Mouse (Mus musculus): Measurements from ENCODE around the gene H6pd. TPM values are rescaled to one million over a fixed set of nuclear protein-coding genes. Genes with fewer than 3 reads are reported as not detected.

The H6pd gene
- polyA plus RNA-seq, 1 experiment: 7.3 TPM

DNA sequence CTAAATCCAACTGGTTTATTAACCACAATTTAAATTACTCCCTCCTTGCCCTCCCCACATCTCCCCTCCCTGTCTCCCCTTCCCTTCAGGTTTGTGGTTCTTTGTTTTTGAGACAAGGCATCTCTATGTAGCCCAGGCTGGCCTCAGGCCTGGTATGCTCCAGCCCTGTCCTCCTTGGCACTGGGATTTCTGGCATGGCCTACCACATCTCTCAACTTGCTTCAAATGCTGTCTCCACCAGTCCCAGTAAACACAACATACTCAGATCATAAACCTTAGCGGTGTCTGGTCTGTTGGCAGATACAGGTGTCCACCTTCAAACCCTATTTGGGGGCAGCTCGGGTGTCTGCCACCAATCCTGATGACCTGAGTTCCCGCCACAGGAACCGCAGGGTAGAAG lies 5.2 kb downstream of the H6pd start:
- no peak overlapping the region for H3K4me3 ChIP-seq (ENCODE audit: control insufficient read depth, low read depth, low read length)
- H3K27ac ChIP-seq (ENCODE audit: control insufficient read depth, insufficient read depth, low read depth, low read length): peak overlapping the region; percentile 58; the same call in 1 of the 2 replicates
- H3K27me3 ChIP-seq (ENCODE audit: control insufficient read depth, insufficient read depth, low read length): no peaks in the 10 kb centered on the region
- no peaks in the 10 kb centered on the region for H3K36me3 ChIP-seq (ENCODE audit: control insufficient read depth, insufficient read depth, low read length)
- H3K4me1 ChIP-seq (ENCODE audit: control insufficient read depth, insufficient read depth, low read length): peaks cover 5% of the 10 kb centered on the region; the same call in 1 of the 2 replicates
- TF ChIP-seq CTCF (IDR thresholded peaks at IDR 0.05; ENCODE audit: control insufficient read depth, insufficient read depth, insufficient replicate concordance, low read depth, low read length): no peak

DNA sequence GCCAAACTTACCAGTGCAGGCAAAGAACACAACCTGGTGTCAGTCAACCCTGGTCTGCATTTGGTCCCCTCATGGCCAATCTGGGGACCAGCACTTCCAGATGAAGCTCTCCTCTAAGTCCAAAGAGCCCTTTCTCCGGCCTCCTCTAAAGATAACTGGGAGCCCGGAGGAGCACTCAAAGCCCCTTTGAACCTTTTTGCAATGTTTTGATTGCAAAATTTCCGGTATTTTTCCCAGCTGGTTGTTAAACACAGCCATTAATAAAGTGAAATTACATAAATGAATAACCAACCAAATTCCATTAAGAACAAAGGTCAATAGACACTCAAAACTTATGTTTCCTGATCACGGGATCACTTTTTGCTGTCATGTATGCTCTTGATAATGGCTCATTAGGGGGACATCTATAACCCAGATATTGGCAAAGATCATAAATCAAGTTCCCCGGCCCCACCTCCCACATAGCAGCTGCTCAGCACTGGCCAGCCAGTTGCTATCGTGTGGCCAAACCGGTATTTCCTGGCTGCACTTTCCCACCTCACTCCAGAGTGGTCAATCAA lies 5.7 kb downstream of the H6pd start:
- Histone ChIP-seq H3K27ac (ENCODE audit: control insufficient read depth, insufficient read depth, low read depth, low read length) (peak overlapping the region; percentile 58; the same call in 1 of the 2 replicates), H3K27me3 (ENCODE audit: control insufficient read depth, insufficient read depth, low read length) (no peaks in the 10 kb centered on the region), H3K4me3 (ENCODE audit: control insufficient read depth, low read depth, low read length) (peak overlapping the region; percentile 22; the same call in 1 of the 2 replicates), H3K36me3 (ENCODE audit: control insufficient read depth, insufficient read depth, low read length) (no peaks in the 10 kb centered on the region), H3K4me1 (ENCODE audit: control insufficient read depth, insufficient read depth, low read length) (peaks cover 3% of the 10 kb centered on the region; the same call in 1 of the 2 replicates)
- TF ChIP-seq CTCF (IDR thresholded peaks at IDR 0.05; ENCODE audit: control insufficient read depth, insufficient read depth, insufficient replicate concordance, low read depth, low read length) (no peak), POLR2A (IDR thresholded peaks at IDR 0.05; ENCODE audit: control insufficient read depth, low read depth, low read length) (no peak)

DNA sequence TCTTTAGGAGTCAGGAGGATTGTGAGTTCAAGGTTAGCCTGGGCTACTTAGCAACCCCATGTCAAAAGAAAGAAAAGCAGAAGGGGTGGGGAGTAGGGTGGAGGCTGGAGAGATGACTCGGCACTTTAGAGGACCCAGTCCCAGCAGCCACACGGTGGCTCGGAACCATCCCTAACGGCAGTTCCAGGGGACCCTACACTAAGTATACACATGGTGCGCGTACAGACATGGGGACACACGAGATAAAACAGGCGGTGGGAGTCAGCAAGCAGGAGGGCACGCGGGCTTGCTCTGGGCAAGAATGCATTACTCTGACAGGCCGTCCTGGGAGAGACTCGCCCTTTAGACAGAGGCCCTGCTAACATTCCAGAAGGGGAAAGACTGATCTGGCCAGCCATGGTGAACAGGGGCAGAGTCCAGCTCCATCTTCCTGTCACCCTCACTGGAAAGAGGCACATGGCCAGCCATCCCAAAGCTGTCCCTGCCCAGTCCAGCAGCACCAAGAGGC lies 6.7 kb downstream of the H6pd start:
- H3K36me3 ChIP-seq (ENCODE audit: control insufficient read depth, insufficient read depth, low read length): no peaks in the 10 kb centered on the region
- H3K4me1 ChIP-seq (ENCODE audit: control insufficient read depth, insufficient read depth, low read length): no peaks in the 10 kb centered on the region; the same call in 1 of the 2 replicates
- H3K4me3 ChIP-seq (ENCODE audit: control insufficient read depth, low read depth, low read length): peak overlapping the region; percentile 30
- H3K27ac ChIP-seq (ENCODE audit: control insufficient read depth, insufficient read depth, low read depth, low read length): peak overlapping the region; percentile 69
- H3K27me3 ChIP-seq (ENCODE audit: control insufficient read depth, insufficient read depth, low read length): no peaks in the 10 kb centered on the region
- TF ChIP-seq CTCF (IDR thresholded peaks at IDR 0.05; ENCODE audit: control insufficient read depth, insufficient read depth, insufficient replicate concordance, low read depth, low read length): no peak
- no peak for TF ChIP-seq POLR2A (IDR thresholded peaks at IDR 0.05; ENCODE audit: control insufficient read depth, low read depth, low read length)

DNA sequence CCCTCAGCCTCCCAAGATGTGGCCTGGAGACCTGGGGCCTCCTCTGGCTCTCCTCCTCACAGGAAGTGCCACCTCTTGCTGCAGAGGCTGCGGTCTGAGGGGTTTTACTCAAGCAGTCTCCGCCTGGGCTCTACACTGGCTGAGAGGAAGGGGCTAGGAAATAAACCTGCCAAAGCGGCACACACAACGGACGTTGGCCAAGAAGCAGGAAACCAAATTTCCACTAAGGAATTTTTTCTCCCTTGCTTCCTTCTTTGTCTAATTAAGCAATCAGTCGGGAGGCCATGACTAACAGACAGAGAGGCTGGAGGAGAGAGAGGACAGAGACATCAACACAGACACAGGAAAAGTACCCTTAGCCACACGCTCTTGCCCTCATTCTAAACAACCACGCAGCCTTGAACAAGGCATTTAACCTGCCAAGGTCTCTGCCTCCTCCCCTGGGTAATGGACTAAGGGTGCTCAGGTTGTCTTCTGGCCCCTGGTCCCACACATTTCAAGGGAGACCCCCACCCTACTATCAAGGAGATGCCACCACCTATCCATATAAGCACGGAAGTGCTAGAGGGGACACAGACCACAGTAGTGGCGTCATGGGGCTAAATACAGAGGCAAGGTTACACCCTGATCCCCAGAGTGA lies 7.5 kb downstream of the H6pd start:
- TF ChIP-seq POLR2A (IDR thresholded peaks at IDR 0.05; ENCODE audit: control insufficient read depth, low read depth, low read length) (no peak), CTCF (IDR thresholded peaks at IDR 0.05; ENCODE audit: control insufficient read depth, insufficient read depth, insufficient replicate concordance, low read depth, low read length) (no peak)
- no peaks in the 10 kb centered on the region for H3K27me3 ChIP-seq (ENCODE audit: control insufficient read depth, insufficient read depth, low read length)
- no peak overlapping the region; the same call in 1 of the 2 replicates for H3K4me3 ChIP-seq (ENCODE audit: control insufficient read depth, low read depth, low read length)
- no peaks in the 10 kb centered on the region; the same call in 1 of the 2 replicates for H3K4me1 ChIP-seq (ENCODE audit: control insufficient read depth, insufficient read depth, low read length)
- H3K36me3 ChIP-seq (ENCODE audit: control insufficient read depth, insufficient read depth, low read length): no peaks in the 10 kb centered on the region
- peak overlapping the region; percentile 69 for H3K27ac ChIP-seq (ENCODE audit: control insufficient read depth, insufficient read depth, low read depth, low read length)

DNA sequence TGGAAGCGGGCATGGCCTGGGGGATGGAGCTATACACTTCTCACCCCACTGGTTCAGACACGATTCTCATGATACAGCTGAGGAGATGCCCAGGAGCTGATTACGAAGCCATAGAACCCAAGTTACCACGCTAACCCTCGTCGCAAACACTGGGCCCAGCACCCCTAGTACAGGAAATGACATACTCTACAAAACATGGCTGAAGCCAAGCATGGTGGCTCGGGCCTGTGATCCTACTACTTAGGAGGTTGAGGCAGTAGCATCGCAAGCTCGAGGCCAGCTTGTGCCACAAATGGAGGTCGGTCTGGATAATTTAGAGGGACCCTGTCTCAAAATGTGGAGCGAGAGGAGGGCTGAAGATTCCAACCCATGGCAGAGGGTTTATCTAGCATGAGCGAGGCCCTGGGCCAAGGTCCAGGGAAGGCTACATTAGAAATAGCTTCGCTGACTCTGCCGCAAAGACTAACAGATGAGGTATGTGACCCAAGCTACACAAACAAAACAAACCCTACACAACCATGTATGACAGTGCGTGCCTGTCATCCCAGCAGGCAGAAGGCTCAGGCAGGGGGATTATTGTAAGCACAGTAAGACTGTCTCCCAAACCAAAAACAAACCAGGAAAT lies 8.8 kb downstream of the H6pd start:
- TF ChIP-seq POLR2A (IDR thresholded peaks at IDR 0.05; ENCODE audit: control insufficient read depth, low read depth, low read length) (no peak), CTCF (IDR thresholded peaks at IDR 0.05; ENCODE audit: control insufficient read depth, insufficient read depth, insufficient replicate concordance, low read depth, low read length) (no peak)
- no peak overlapping the region for H3K4me3 ChIP-seq (ENCODE audit: control insufficient read depth, low read depth, low read length)
- H3K36me3 ChIP-seq (ENCODE audit: control insufficient read depth, insufficient read depth, low read length): no peaks in the 10 kb centered on the region
- H3K4me1 ChIP-seq (ENCODE audit: control insufficient read depth, insufficient read depth, low read length): no peaks in the 10 kb centered on the region; the same call in 1 of the 2 replicates
- no peaks in the 10 kb centered on the region for H3K27me3 ChIP-seq (ENCODE audit: control insufficient read depth, insufficient read depth, low read length)
- H3K27ac ChIP-seq (ENCODE audit: control insufficient read depth, insufficient read depth, low read depth, low read length): peak overlapping the region; percentile 25; the same call in 1 of the 2 replicates

DNA sequence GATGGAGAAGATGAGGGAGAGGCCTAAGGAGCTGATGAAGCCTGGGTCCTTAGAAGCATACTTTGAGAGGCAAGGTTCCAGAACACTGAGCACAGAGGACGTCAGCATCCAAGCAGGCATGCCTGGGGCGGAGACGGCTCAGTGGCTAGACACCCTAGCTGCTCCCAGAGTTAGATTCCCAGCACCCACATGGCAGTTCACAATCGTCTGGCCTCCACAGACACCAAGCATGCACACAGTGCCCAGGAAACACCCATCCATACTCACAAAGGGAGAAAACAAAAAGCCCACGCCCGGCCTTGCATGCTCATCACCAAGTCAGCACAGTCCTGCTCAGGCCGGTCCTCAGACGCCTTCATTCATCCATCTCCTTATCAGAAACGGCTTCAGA lies 9.3 kb downstream of the H6pd start:
- no peak overlapping the region for H3K4me3 ChIP-seq (ENCODE audit: control insufficient read depth, low read depth, low read length)
- peak overlapping the region; percentile 36; the same call in 1 of the 2 replicates for H3K27ac ChIP-seq (ENCODE audit: control insufficient read depth, insufficient read depth, low read depth, low read length)
- no peaks in the 10 kb centered on the region; the same call in 1 of the 2 replicates for H3K4me1 ChIP-seq (ENCODE audit: control insufficient read depth, insufficient read depth, low read length)
- no peaks in the 10 kb centered on the region for H3K27me3 ChIP-seq (ENCODE audit: control insufficient read depth, insufficient read depth, low read length)
- no peaks in the 10 kb centered on the region for H3K36me3 ChIP-seq (ENCODE audit: control insufficient read depth, insufficient read depth, low read length)
- no peak for TF ChIP-seq POLR2A (IDR thresholded peaks at IDR 0.05; ENCODE audit: control insufficient read depth, low read depth, low read length)
- TF ChIP-seq CTCF (IDR thresholded peaks at IDR 0.05; ENCODE audit: control insufficient read depth, insufficient read depth, insufficient replicate concordance, low read depth, low read length): no peak

Data from testis, adult 2 months (tissue).